Mouse (Mus musculus) stomach, embryonic 15.5 days (tissue): ENCODE results near the gene Tmem119. TPM values are rescaled to one million over a fixed set of nuclear protein-coding genes. Genes with fewer than 3 reads are reported as not detected.

ENCODE experiments used
- ATAC-seq: fragments of 200-750 bp; cut with Nextera tagmentation; 2 replicates; pipeline ENCODE4 v1.8.0; 2017; ENCODE audit warnings: low read depth, moderate number of reproducible peaks, moderate TSS enrichment; ENCODE audit not compliant: insufficient read depth, low FRiP score
- H3K27ac ChIP-seq: fragments of 300-500 bp; sonication (generic); 2 replicates; pipeline ENCODE4 v1.5.1; 2015; ENCODE audit warnings: mild to moderate bottlenecking, inconsistent platforms
- H3K27me3 ChIP-seq: fragments of 300-500 bp; sonication (generic); replicated peaks from 2 replicates; pipeline ENCODE4 v1.6.1; 2015; ENCODE audit warnings: inconsistent platforms
- H3K36me3 ChIP-seq: fragments of 300-500 bp; sonication (generic); 2 replicates; pipeline ENCODE4 v1.6.1; 2015; ENCODE audit warnings: inconsistent platforms
- H3K4me1 ChIP-seq: fragments of 300-500 bp; sonication (generic); 2 replicates; pipeline ENCODE4 v1.6.1; 2015; ENCODE audit warnings: inconsistent platforms
- H3K4me2 ChIP-seq: fragments of 300-500 bp; sonication (generic); 2 replicates; pipeline ENCODE4 v1.6.1; 2015; ENCODE audit warnings: mild to moderate bottlenecking, inconsistent platforms
- H3K4me3 ChIP-seq: fragments of 300-500 bp; sonication (generic); replicated peaks from 2 replicates; pipeline ENCODE4 v1.5.1; 2015; ENCODE audit warnings: inconsistent platforms
- H3K9ac ChIP-seq: fragments of 300-500 bp; sonication (generic); 2 replicates; pipeline ENCODE4 v1.6.1; 2015; ENCODE audit warnings: inconsistent platforms
- H3K9me3 ChIP-seq: fragments of 300-500 bp; sonication (generic); 2 replicates; pipeline ENCODE4 v1.6.1; 2016; ENCODE audit warnings: inconsistent platforms
- WGBS: fragments of 180-500 bp; shearing (Covaris S2); methylation state at CpG from one replicate; pipeline ENCODE4 v1.1.7; 2015; 5-methylcytosine and 5-hydroxymethylcytosine counted together
- polyA plus RNA-seq: library from polyadenylated mRNA; unstranded; fragments of >200 nt; fragmentation: Nextera tagmentation; extraction: Ambion mirVana; gene quantifications from 2 replicates; pipeline ENCODE4 v1.2.1, GENCODE M21; 2015

Gene Tmem119
- polyA plus RNA-seq, 1 experiment from 2014 or later = 60.6 TPM

- Histone ChIP-seq H3K4me3 (peak overlapping the region; percentile 100), H3K9me3 (no peaks in the 10 kb centered on the region), H3K9ac (peak overlapping the region; percentile 63), H3K4me2 (peak overlapping the region; percentile 94), H3K27ac (peak overlapping the region; percentile 68), H3K4me1 (peaks cover 20% of the 10 kb centered on the region), H3K36me3 (peaks cover 27% of the 10 kb centered on the region), H3K27me3 (no peaks in the 10 kb centered on the region)
- peak; percentile 28 for ATAC-seq
- WGBS = 2% methylated on average over 31 of the region's 38 CpGs
These were observed 27.3 kb downstream of the Tmem119 start for GRCm38 (mm10) chr5:113772905-113773519.

GRCm38 (mm10) chr5:113772450-113772895, 27.8 kb downstream of the Tmem119 start, which contains the start of the genes Sart3 and Iscu:
Sart3 (minus strand) TSS chr5:113772510.
Iscu (plus strand) TSS chr5:113772748.
- Histone ChIP-seq H3K4me3 (peak within 1 kb of the TSS; percentile 100), H3K9me3 (no peaks in the 10 kb centered on the region), H3K4me2 (peak within 1 kb of the TSS; percentile 94), H3K27me3 (no peaks in the 10 kb centered on the region), H3K9ac (peak within 1 kb of the TSS; percentile 92), H3K27ac (peak within 1 kb of the TSS; percentile 99), H3K36me3 (peaks cover 29% of the 10 kb centered on the region), H3K4me1 (peaks cover 20% of the 10 kb centered on the region)
- peak; percentile 89 for ATAC-seq
- 0% methylated on average over 44 of the region's 49 CpGs for WGBS

GRCm38 (mm10) chr5:113771213-113772162, 28.8 kb downstream of the Tmem119 start:
- H3K9ac ChIP-seq = peak overlapping the region; percentile 92
- H3K9me3 ChIP-seq = no peaks in the 10 kb centered on the region
- ATAC-seq = peak; percentile 73
- WGBS = under 1% methylated on average over 96 of the region's 97 CpGs
- H3K27ac ChIP-seq = peak overlapping the region; percentile 99
- peak overlapping the region; percentile 100 for H3K4me3 ChIP-seq
- no peaks in the 10 kb centered on the region for H3K27me3 ChIP-seq
- H3K36me3 ChIP-seq = peaks cover 24% of the 10 kb centered on the region
- peak overlapping the region; percentile 91 for H3K4me2 ChIP-seq
- H3K4me1 ChIP-seq = peaks cover 20% of the 10 kb centered on the region

GRCm38 (mm10) chr5:113768806-113769205, 31.5 kb downstream of the Tmem119 start:
- Histone ChIP-seq H3K4me2 (no peak overlapping the region), H3K27ac (no peak overlapping the region), H3K27me3 (no peaks in the 10 kb centered on the region), H3K9ac (no peak overlapping the region), H3K4me3 (no peak overlapping the region), H3K4me1 (peaks cover 17% of the 10 kb centered on the region), H3K36me3 (peaks cover 10% of the 10 kb centered on the region), H3K9me3 (no peaks in the 10 kb centered on the region)
- 90% methylated on average over 8 of the region's 8 CpGs for WGBS
- no peak for ATAC-seq

GRCm38 (mm10) chr5:113765641-113766526, 34.4 kb downstream of the Tmem119 start:
- 81% methylated on average over 13 of the region's 13 CpGs for WGBS
- H3K27me3 ChIP-seq = no peaks in the 10 kb centered on the region
- no peak overlapping the region for H3K27ac ChIP-seq
- no peaks in the 10 kb centered on the region for H3K9me3 ChIP-seq
- H3K4me1 ChIP-seq = peaks cover 11% of the 10 kb centered on the region
- no peak overlapping the region for H3K4me3 ChIP-seq
- peaks cover 24% of the 10 kb centered on the region for H3K36me3 ChIP-seq
- ATAC-seq = no peak
- H3K9ac ChIP-seq = no peak overlapping the region
- no peak overlapping the region for H3K4me2 ChIP-seq

- ATAC-seq = no peak
- peaks cover under 1% of the 10 kb centered on the region; the same call in 1 of the 2 replicates for H3K4me1 ChIP-seq
- H3K9ac ChIP-seq = no peak overlapping the region
- H3K9me3 ChIP-seq = no peaks in the 10 kb centered on the region
- H3K4me2 ChIP-seq = no peak overlapping the region
- WGBS = 93% methylated on average over 7 of the region's 7 CpGs
- peaks cover 31% of the 10 kb centered on the region for H3K36me3 ChIP-seq
- no peak overlapping the region for H3K27ac ChIP-seq
- H3K27me3 ChIP-seq = no peaks in the 10 kb centered on the region
- no peak overlapping the region for H3K4me3 ChIP-seq
These were observed 35.9 kb downstream of the Tmem119 start for GRCm38 (mm10) chr5:113764426-113764825.

- no peak overlapping the region for H3K4me3 ChIP-seq
- no peaks in the 10 kb centered on the region for H3K4me1 ChIP-seq
- H3K27ac ChIP-seq = no peak overlapping the region
- H3K4me2 ChIP-seq = no peak overlapping the region
- 85% methylated on average over 2 of the region's 2 CpGs for WGBS
- H3K9me3 ChIP-seq = no peaks in the 10 kb centered on the region
- H3K9ac ChIP-seq = no peak overlapping the region
- no peak for ATAC-seq
- peaks cover 46% of the 10 kb centered on the region for H3K36me3 ChIP-seq
- H3K27me3 ChIP-seq = no peaks in the 10 kb centered on the region
These were observed 38.7 kb downstream of the Tmem119 start for GRCm38 (mm10) chr5:113761585-113761984.

- H3K27ac ChIP-seq = no peak overlapping the region
- no peak for ATAC-seq
- 84% methylated on average over 15 of the region's 15 CpGs for WGBS
- peaks cover 85% of the 10 kb centered on the region for H3K36me3 ChIP-seq
- no peak overlapping the region for H3K4me3 ChIP-seq
- H3K4me2 ChIP-seq = no peak overlapping the region
- no peaks in the 10 kb centered on the region for H3K27me3 ChIP-seq
- no peaks in the 10 kb centered on the region for H3K4me1 ChIP-seq
- H3K9me3 ChIP-seq = no peaks in the 10 kb centered on the region
- H3K9ac ChIP-seq = no peak overlapping the region
These were observed 44.8 kb downstream of the Tmem119 start for GRCm38 (mm10) chr5:113755347-113756030.

- Histone ChIP-seq H3K36me3 (peaks cover 87% of the 10 kb centered on the region), H3K4me1 (no peaks in the 10 kb centered on the region), H3K9ac (no peak overlapping the region), H3K4me2 (no peak overlapping the region), H3K4me3 (no peak overlapping the region), H3K27me3 (no peaks in the 10 kb centered on the region), H3K9me3 (no peaks in the 10 kb centered on the region), H3K27ac (no peak overlapping the region)
- WGBS = 89% methylated on average over 9 of the region's 9 CpGs
- no peak for ATAC-seq
These were observed 48.7 kb downstream of the Tmem119 start for GRCm38 (mm10) chr5:113751521-113752157.

- Histone ChIP-seq H3K36me3 (peaks cover 95% of the 10 kb centered on the region), H3K27ac (no peak overlapping the region), H3K4me1 (no peaks in the 10 kb centered on the region), H3K9me3 (no peaks in the 10 kb centered on the region), H3K27me3 (no peaks in the 10 kb centered on the region), H3K9ac (no peak overlapping the region), H3K4me3 (no peak overlapping the region), H3K4me2 (no peak overlapping the region)
- no peak for ATAC-seq
- 93% methylated on average over 13 of the region's 13 CpGs for WGBS
These were observed 51.6 kb downstream of the Tmem119 start for GRCm38 (mm10) chr5:113748556-113749331.
